In genomic region chr3:154208479-154208878, GRCm38 (mm10) we compare ENCODE assay signal across 31 mouse cellular contexts.
"Had no signal": no experiment of that assay in that cellular context is flagged by ENCODE, and none has a peak within 500 bp of the region (broad histone marks: within the 10 kb centered on the region; RNA-seq: fewer than 3 reads in every experiment).

No protein-coding gene starts in this region.

- H3K27me3 ChIP-seq: heart, embryonic 12.5 days; heart, embryonic 13.5 days; heart, embryonic 15.5 days; hindbrain, embryonic 12.5 days; hindbrain, embryonic 13.5 days; hindbrain, embryonic 15.5 days; intestine, embryonic 15.5 days; kidney, embryonic 15.5 days had no signal

- H3K4me3 ChIP-seq: heart, embryonic 12.5 days; heart, embryonic 13.5 days; heart, embryonic 15.5 days; hindbrain, embryonic 10.5 days; hindbrain, embryonic 12.5 days; hindbrain, embryonic 13.5 days; hindbrain, embryonic 15.5 days; intestine, embryonic 15.5 days; kidney, embryonic 15.5 days; layer of hippocampus, adult 2 months; left cerebral cortex, adult 2 months had no signal

- H3K9ac ChIP-seq: heart, embryonic 12.5 days; heart, embryonic 13.5 days; heart, embryonic 15.5 days; hindbrain, embryonic 12.5 days; hindbrain, embryonic 13.5 days; hindbrain, embryonic 14.5 days; hindbrain, embryonic 15.5 days; intestine, embryonic 15.5 days; kidney, embryonic 15.5 days had no signal

- H3K4me1 ChIP-seq: heart, embryonic 15.5 days; intestine, embryonic 15.5 days had no signal

- H3K4me2 ChIP-seq: heart, embryonic 12.5 days; heart, embryonic 13.5 days; heart, embryonic 15.5 days; hindbrain, embryonic 12.5 days; hindbrain, embryonic 13.5 days; hindbrain, embryonic 14.5 days; hindbrain, embryonic 15.5 days; intestine, embryonic 15.5 days; kidney, embryonic 15.5 days had no signal

- DNase-seq: heart, postnatal 10 days; heart, postnatal 14 days; heart, postnatal 36 days; heart, postnatal 4 days; kidney, adult 11 months; kidney, adult 18-20 months; kidney, adult 2 months; kidney, adult 8-10 months; kidney, adult 9 months; kidney, postnatal 10 days; kidney, postnatal 14 days; kidney, postnatal 25 days; kidney, postnatal 36 days; kidney, postnatal 4 days; layer of hippocampus, adult 9-11 months had no signal

- H3K9me3 ChIP-seq: heart, embryonic 12.5 days; heart, embryonic 13.5 days; heart, embryonic 15.5 days; hindbrain, embryonic 10.5 days; hindbrain, embryonic 12.5 days; hindbrain, embryonic 13.5 days; hindbrain, embryonic 15.5 days; intestine, embryonic 15.5 days; kidney, embryonic 15.5 days had no signal

- ATAC-seq: hindbrain, postnatal 0 days; inflammation-experienced regulatory T-cells, adult 6 months; intestine, embryonic 15.5 days; intestine, postnatal 0 days had no signal

- H3K27ac ChIP-seq: heart, embryonic 13.5 days; heart, embryonic 15.5 days; hindbrain, embryonic 12.5 days; hindbrain, embryonic 14.5 days; hindbrain, embryonic 15.5 days; hindbrain, postnatal 0 days; intestine, embryonic 15.5 days; kidney, embryonic 15.5 days; kidney, postnatal 0 days; layer of hippocampus, adult 2 months; left cerebral cortex, adult 2 months had no signal

- H3K36me3 ChIP-seq: heart, embryonic 12.5 days; heart, embryonic 13.5 days; heart, embryonic 15.5 days; hindbrain, embryonic 10.5 days; hindbrain, embryonic 12.5 days; hindbrain, embryonic 13.5 days; hindbrain, embryonic 15.5 days; intestine, embryonic 15.5 days; kidney, embryonic 15.5 days had no signal
